Mouse (Mus musculus): ENCODE measurements around the gene Ankle2.

Ankle2 gene

GRCm38 (mm10) chr5:110285156-110285555 is 54.4 kb downstream of the Ankle2 start:
- DNase-seq (ENCODE audit: low spot score): no peak

DNA sequence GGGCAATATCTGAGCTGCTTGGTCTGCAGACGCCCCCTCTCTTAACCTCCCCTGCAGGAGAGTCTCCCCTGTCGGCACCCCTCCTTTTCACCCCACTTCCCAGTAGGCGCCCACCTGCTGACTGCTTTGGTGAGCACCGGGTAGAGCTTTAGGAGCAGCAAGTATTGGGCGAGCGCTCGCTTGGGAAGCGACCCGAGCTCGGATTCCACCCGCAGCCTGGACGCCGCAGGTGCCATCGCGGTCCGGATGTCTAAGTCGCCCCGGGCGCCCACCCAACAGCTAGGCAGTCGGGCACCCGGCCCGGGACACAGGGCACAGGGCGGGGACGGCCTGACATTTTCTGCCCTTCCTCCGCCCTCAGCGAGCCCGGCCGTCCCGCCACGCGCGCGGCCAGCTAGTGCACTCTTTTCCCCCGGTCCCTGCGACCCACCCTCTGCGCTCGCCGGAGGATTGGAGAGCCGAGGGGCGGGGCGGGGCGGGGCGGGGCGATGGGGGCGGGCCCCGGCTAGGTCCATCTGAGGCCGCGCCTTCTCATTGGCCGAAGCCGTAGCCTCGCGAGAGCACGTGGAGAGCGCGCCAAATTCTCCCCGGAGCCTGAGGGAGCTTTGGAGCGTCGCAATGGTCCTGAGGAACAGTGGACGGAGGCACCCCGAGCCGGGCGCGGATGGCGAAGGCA is 55.1 kb downstream of the Ankle2 start, which contains the start of the genes Pxmp2 and Pole:
TSS of gene Pxmp2 (minus strand) at position 417 of the 676 bp plus-strand sequence.
TSS of gene Pole (plus strand) at position 537 of the 676 bp plus-strand sequence.
- DNase-seq (ENCODE audit: low spot score): peak; percentile 68

DNA sequence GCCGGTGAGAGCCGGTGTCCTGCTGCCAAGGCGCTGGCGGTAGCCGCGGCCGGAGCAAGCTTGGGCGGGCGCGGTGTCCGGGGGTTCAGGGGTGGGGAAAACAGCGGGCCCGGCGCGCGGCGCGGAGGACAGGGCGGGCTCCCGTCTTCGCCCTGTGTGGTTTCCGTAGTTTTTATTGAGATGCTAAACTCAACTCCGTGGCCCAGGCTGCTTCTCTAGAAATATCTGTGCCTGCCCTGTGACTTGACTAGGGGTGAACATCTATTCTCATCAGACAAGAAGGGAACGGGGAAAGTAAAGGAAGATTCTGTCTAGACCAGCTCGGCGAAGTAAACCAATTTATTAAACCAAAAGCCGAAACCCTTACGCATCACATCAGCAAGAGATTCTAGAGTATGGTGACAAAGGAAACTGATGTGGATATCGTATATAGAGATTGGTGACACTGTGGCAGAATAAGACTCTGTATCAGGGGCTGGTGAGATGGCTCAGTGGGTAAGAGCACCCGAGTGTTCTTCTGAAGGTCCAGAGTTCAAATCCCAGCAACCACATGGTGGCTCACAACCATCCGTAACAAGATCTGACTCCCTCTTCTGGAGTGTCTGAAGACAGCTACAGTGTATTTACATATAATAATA is 55.8 kb downstream of the Ankle2 start:
- no peak for DNase-seq (ENCODE audit: low spot score)

- no peak for DNase-seq (ENCODE audit: low spot score)
These were observed 56.3 kb downstream of the Ankle2 start for GRCm38 (mm10) chr5:110287084-110287475.

GRCm38 (mm10) chr5:110291649-110292048 is 60.8 kb downstream of the Ankle2 start:
- no peak for DNase-seq (ENCODE audit: low spot score)

DNA sequence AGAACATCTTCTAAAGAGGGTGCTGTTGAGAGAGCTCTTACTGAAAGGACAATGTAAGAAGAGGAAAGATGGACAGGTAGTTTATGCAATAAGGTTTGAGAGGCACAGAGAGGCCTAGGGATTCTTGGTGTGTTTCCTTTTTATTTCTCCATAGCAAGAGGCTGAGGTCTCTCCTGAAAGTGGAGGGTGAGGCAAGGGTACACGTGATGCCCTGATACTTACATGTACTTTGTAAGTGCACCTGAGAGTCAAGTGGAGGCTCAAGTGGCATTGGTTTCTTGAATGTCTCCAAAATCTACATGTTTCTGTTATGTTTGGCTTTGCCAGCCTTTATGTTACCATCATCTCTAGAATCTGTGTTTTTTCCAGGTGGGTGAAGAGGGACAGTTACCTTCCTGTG is 65.8 kb downstream of the Ankle2 start:
- DNase-seq (ENCODE audit: low spot score): no peak

GRCm38 (mm10) chr5:110300591-110300990 is 69.8 kb downstream of the Ankle2 start:
- DNase-seq (ENCODE audit: low spot score): no peak
